Mouse (Mus musculus): ENCODE measurements around the gene Eml1. TPM values are rescaled to one million over a fixed set of nuclear protein-coding genes. Genes with fewer than 3 reads are reported as not detected.
A peak's percentile ranks its signal among the peaks of the same experiment; 100 is the strongest.

Eml1 gene
- polyA plus RNA-seq, 1 experiment from 2014 or later, result 109 TPM

DNA sequence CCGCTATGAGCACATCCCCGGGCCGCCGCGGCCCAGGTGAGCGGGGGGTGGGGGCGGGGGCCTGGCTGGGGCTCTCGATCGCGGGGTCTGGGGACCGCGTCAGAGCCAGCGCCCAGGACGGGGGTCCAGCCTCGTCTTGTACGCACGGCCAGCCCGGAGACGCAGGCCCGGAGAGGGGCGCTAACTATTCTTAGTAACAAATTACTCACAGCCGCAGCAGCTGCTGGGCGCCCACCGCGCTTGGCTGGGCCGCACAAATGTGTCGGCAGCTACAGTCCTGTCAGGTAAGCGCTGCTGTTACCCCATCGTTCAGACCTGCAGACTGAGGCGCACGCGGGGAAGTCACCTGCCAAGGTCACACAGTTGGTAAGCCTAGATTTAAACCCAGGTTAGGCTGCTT is 36.2 kb upstream of the Eml1 start:
- peak overlapping the region; percentile 54 for H3K9ac ChIP-seq
- peaks cover 19% of the 10 kb centered on the region; the same call in 1 of the 2 replicates for H3K27me3 ChIP-seq (ENCODE audit: insufficient read depth, low read length)
- no peaks in the 10 kb centered on the region for H3K36me3 ChIP-seq (ENCODE audit: insufficient read depth)
- no peak for TF ChIP-seq CTCF (IDR thresholded peaks at IDR 0.05; ENCODE audit: low read depth)
- DNase-seq (peak; percentile 48), ATAC-seq (ENCODE audit: insufficient read depth) (no peak; the same call in 1 of the 2 replicates)
- peak overlapping the region; percentile 100 for H3K4me2 ChIP-seq
- H3K9me3 ChIP-seq (ENCODE audit: low read depth, low read length), result no peaks in the 10 kb centered on the region
- WGBS, result 1% methylated on average over 32 of the region's 32 CpGs
- H3K4me1 ChIP-seq (ENCODE audit: insufficient read depth), result peaks cover 6% of the 10 kb centered on the region
- peak overlapping the region; percentile 66 for H3K4me3 ChIP-seq (ENCODE audit: low read depth, low read length)
- no peak overlapping the region for H3K27ac ChIP-seq (ENCODE audit: low read depth)

DNA sequence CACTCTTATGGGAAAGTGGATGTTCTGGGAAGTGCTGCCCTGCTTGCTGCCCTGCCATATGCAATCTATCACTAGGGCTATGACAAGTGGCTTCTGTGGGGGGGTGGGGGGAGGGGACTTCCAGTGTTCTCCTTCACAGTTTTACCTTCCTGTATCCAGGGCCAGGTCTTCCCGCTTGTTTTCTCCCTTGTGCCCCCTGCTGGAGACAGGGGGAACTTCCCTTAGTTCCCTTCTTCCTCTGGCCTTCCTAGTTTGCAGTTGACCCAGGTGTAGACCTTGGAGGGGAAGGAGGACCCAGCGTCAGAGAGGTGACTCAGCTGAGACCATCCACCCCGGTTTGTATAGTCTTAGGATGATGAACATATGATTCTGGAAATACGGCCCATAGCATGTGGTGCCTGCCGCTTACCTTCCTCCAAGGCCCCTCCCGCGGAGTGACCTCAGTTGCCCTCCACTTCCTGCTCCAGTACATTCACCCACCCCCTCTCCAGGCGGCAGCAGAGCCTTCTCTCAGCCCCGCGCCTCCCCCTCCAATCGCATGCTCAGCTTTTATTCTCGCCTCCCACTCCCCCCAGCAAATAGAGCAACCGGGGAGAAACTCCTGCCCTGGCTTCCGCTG is 32.1 kb upstream of the Eml1 start:
- H3K4me2 ChIP-seq, result no peak overlapping the region
- DNase-seq (peak; percentile 73), ATAC-seq (ENCODE audit: insufficient read depth) (no peak)
- peaks cover 8% of the 10 kb centered on the region; the same call in 1 of the 2 replicates for H3K27me3 ChIP-seq (ENCODE audit: insufficient read depth, low read length)
- no peaks in the 10 kb centered on the region for H3K36me3 ChIP-seq (ENCODE audit: insufficient read depth)
- H3K9me3 ChIP-seq (ENCODE audit: low read depth, low read length), result no peaks in the 10 kb centered on the region
- H3K9ac ChIP-seq, result no peak overlapping the region
- peak; percentile 87 for TF ChIP-seq CTCF (IDR thresholded peaks at IDR 0.05; ENCODE audit: low read depth)
- WGBS, result 14% methylated on average over 14 of the region's 14 CpGs
- no peaks in the 10 kb centered on the region; the same call in 1 of the 2 replicates for H3K4me1 ChIP-seq (ENCODE audit: insufficient read depth)
- H3K4me3 ChIP-seq (ENCODE audit: low read depth, low read length), result no peak overlapping the region
- H3K27ac ChIP-seq (ENCODE audit: low read depth), result no peak overlapping the region

DNA sequence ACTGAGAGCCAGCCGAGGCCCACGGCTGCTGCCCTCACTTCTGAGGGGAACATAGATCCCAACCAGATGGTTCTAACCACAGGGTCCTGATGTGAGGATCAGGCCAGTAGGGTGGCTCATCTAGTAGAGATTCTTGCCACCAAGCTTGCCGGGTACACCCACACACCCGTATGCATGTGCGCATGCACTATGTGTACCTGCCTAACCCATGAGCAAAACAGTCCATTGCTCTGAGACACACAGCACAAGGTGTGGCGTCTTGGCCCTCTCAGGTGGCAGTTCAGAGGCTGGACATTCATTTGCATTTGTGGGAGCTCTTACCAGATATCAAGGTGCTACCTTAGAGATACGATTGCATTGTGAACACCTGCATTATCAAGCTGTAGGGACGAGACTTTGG is 22.6 kb upstream of the Eml1 start:
- Histone ChIP-seq H3K4me1 (ENCODE audit: insufficient read depth) (no peaks in the 10 kb centered on the region; the same call in 1 of the 2 replicates), H3K9ac (no peak overlapping the region), H3K9me3 (ENCODE audit: low read depth, low read length) (no peaks in the 10 kb centered on the region), H3K4me3 (ENCODE audit: low read depth, low read length) (no peak overlapping the region), H3K27me3 (ENCODE audit: insufficient read depth, low read length) (peaks cover 26% of the 10 kb centered on the region; the same call in 1 of the 2 replicates), H3K27ac (ENCODE audit: low read depth) (no peak overlapping the region), H3K36me3 (ENCODE audit: insufficient read depth) (no peaks in the 10 kb centered on the region), H3K4me2 (no peak overlapping the region)
- WGBS, result 78% methylated on average over 8 of the region's 8 CpGs
- no peak for TF ChIP-seq CTCF (IDR thresholded peaks at IDR 0.05; ENCODE audit: low read depth)
- DNase-seq (no peak), ATAC-seq (ENCODE audit: insufficient read depth) (no peak)

DNA sequence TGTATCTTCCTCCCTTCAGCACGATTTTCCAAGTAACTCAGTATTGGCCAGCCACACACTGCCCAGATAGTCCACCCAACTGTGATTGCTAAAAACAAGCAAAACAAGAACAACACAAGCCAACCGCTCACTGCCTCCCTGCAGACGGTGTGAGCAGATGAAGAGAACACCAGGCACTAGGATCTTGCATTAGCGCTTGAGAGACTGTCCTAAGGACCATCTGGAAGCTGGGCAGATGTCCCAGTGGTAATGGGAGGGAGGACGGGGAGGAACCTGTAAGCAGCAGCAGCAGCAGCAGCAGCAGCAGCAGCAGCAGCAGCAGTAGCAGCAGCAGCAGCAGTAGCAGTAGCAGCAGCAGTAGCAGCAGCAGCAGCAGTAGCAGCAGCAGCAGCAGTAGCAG is 21.7 kb upstream of the Eml1 start:
- Histone ChIP-seq H3K27me3 (ENCODE audit: insufficient read depth, low read length) (peaks cover 34% of the 10 kb centered on the region; the same call in 1 of the 2 replicates), H3K9me3 (ENCODE audit: low read depth, low read length) (no peaks in the 10 kb centered on the region), H3K9ac (no peak overlapping the region), H3K36me3 (ENCODE audit: insufficient read depth) (no peaks in the 10 kb centered on the region), H3K4me1 (ENCODE audit: insufficient read depth) (no peaks in the 10 kb centered on the region; the same call in 1 of the 2 replicates), H3K4me3 (ENCODE audit: low read depth, low read length) (no peak overlapping the region), H3K4me2 (no peak overlapping the region), H3K27ac (ENCODE audit: low read depth) (no peak overlapping the region)
- no peak for TF ChIP-seq CTCF (IDR thresholded peaks at IDR 0.05; ENCODE audit: low read depth)
- WGBS, result 49% methylated on average over 5 of the region's 5 CpGs
- no peak for ATAC-seq (ENCODE audit: insufficient read depth)
- DNase-seq, result peak; percentile 38

DNA sequence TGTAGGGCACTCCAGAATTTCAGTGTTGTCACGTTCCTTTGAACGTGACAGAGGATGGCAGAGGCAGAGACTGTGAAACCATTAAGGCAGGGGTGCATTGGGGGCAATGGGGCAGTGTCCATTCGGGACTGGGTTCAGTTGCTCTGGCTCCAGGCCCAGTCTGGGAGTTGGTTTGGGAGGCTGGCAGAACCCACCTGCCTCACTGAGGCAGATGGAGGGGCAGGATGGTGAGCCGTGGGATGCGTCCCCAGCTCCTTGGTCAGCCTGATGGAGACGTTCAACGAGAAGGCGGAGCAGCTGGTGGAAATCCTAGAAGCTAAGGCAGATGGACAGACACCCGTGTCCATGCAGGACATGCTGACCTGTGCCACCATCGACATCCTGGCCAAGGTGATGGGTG is 19.8 kb upstream of the Eml1 start:
- Histone ChIP-seq H3K4me1 (ENCODE audit: insufficient read depth) (no peaks in the 10 kb centered on the region; the same call in 1 of the 2 replicates), H3K36me3 (ENCODE audit: insufficient read depth) (no peaks in the 10 kb centered on the region), H3K4me3 (ENCODE audit: low read depth, low read length) (no peak overlapping the region), H3K9ac (no peak overlapping the region), H3K4me2 (no peak overlapping the region), H3K27ac (ENCODE audit: low read depth) (no peak overlapping the region), H3K9me3 (ENCODE audit: low read depth, low read length) (no peaks in the 10 kb centered on the region), H3K27me3 (ENCODE audit: insufficient read depth, low read length) (peaks cover 34% of the 10 kb centered on the region; the same call in 1 of the 2 replicates)
- TF ChIP-seq CTCF (IDR thresholded peaks at IDR 0.05; ENCODE audit: low read depth), result no peak
- no peak for ATAC-seq (ENCODE audit: insufficient read depth)
- DNase-seq, result no peak
- 81% methylated on average over 10 of the region's 10 CpGs for WGBS

DNA sequence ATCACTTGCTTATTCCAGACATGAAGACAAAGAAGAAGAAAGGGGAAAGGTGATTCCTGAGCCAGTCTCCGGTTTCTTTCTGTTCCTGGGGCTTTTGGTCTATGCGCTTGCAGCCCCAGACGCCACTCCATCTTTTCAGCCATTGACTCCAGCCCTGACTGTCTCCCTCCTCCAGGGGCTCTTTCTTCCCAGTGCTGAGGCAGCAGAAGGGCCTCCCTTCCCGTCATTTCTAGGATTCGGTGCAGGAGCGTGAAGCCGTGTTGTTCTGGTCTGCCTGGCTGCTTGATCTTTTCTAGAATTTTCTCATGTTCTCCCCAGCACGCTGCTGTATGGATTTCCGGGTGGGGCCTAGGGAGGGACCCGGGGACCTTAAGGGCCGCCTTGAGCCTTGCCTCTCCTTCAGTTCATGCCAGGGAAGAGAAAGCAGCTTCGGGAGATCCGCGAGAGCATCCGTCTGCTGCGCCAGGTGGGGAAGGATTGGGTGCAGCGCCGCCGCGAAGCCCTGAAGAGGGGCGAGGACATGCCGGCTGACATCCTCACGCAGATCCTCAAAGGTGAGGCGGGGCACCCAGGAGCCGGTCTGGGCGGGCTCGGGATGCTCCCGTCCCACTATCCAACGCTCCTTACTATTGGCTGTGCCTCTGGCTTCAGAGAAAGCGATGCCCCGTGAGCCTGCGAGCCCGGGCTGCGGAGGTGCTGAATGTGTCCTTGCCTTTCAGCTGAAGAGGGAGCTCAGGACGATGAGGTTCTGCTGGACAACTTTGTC is 18.2 kb upstream of the Eml1 start:
- Histone ChIP-seq H3K9me3 (ENCODE audit: low read depth, low read length) (no peaks in the 10 kb centered on the region), H3K9ac (no peak overlapping the region), H3K4me2 (peak overlapping the region; percentile 34; the same call in 1 of the 2 replicates), H3K4me3 (ENCODE audit: low read depth, low read length) (peak overlapping the region; percentile 11; the same call in 1 of the 2 replicates), H3K4me1 (ENCODE audit: insufficient read depth) (no peaks in the 10 kb centered on the region; the same call in 1 of the 2 replicates), H3K36me3 (ENCODE audit: insufficient read depth) (no peaks in the 10 kb centered on the region), H3K27me3 (ENCODE audit: insufficient read depth, low read length) (peaks cover 34% of the 10 kb centered on the region; the same call in 1 of the 2 replicates), H3K27ac (ENCODE audit: low read depth) (no peak overlapping the region)
- WGBS, result 8% methylated on average over 35 of the region's 35 CpGs
- peak; percentile 45; the same call in 1 of the 2 replicates for ATAC-seq (ENCODE audit: insufficient read depth)
- TF ChIP-seq CTCF (IDR thresholded peaks at IDR 0.05; ENCODE audit: low read depth), result no peak
- peak; percentile 40 for DNase-seq

DNA sequence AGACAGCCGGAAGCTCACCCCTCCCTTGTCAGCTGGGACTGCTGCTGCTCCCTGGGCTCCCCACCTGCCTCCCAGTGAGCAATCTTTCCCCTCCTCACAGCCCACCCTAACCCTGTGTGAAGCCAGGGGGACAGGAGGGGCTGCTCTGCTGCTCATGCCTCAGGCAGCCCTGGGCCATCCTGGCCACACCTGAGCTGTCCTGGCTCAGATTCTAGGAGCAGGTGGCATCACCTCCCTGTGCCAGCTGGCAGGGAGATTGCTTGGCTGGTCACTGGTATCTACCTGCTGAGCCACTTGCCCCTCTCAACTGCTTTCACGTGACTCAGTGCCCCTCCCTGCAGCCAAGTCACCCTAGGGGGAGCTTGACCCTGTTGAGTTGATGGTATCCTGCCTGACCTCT is 16.5 kb upstream of the Eml1 start:
- no peaks in the 10 kb centered on the region for H3K36me3 ChIP-seq (ENCODE audit: insufficient read depth)
- H3K4me3 ChIP-seq (ENCODE audit: low read depth, low read length), result no peak overlapping the region
- H3K4me2 ChIP-seq, result no peak overlapping the region
- DNase-seq, result no peak
- WGBS, result 65% methylated on average over 2 of the region's 2 CpGs
- no peak for TF ChIP-seq CTCF (IDR thresholded peaks at IDR 0.05; ENCODE audit: low read depth)
- no peaks in the 10 kb centered on the region; the same call in 1 of the 2 replicates for H3K4me1 ChIP-seq (ENCODE audit: insufficient read depth)
- no peak overlapping the region for H3K27ac ChIP-seq (ENCODE audit: low read depth)
- H3K9me3 ChIP-seq (ENCODE audit: low read depth, low read length), result no peaks in the 10 kb centered on the region
- no peak overlapping the region for H3K9ac ChIP-seq
- no peak for ATAC-seq (ENCODE audit: insufficient read depth)
- peaks cover 34% of the 10 kb centered on the region; the same call in 1 of the 2 replicates for H3K27me3 ChIP-seq (ENCODE audit: insufficient read depth, low read length)

Measured in lung, embryonic 14.5 days (tissue).